Mouse (Mus musculus): ENCODE measurements around the gene Mob2. TPM values are rescaled to one million over a fixed set of nuclear protein-coding genes. Genes with fewer than 3 reads are reported as not detected.
A peak's percentile ranks its signal among the peaks of the same experiment; 100 is the strongest.

Mob2 gene
- polyA plus RNA-seq, 1 experiment from 2014 or later, result 64.4 TPM

DNA sequence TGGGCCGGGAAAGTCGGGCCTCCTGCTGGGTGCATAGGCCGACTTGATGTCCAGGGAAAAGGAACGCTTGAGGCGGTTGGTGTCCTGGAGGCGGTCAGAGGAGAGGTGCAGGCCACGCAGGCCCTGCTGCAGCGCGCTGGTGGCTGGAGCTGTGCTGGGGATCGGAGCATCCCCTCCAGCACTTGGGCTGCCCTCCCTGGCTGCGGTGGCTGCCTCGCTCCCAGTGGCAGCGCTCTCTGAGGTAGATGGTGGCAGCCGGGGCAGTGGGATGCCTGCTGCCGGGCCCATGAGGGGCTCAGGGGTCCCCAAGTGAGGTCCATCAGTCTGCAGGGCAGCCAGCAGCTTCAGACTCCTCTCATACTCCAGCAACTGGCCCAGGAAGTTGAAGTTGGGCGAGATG is 21.7 kb upstream of the Mob2 start:
- no peak overlapping the region for H3K4me3 ChIP-seq (ENCODE audit: low read length)
- H3K9me3 ChIP-seq (ENCODE audit: control insufficient read depth, low read length), result no peaks in the 10 kb centered on the region
- H3K4me1 ChIP-seq (ENCODE audit: control insufficient read depth, insufficient read depth, low read length), result peaks cover 14% of the 10 kb centered on the region
- H3K36me3 ChIP-seq (ENCODE audit: control insufficient read depth, insufficient read depth, low read length), result peaks cover 3% of the 10 kb centered on the region; the same call in 1 of the 2 replicates
- ATAC-seq, result no peak
- WGBS, result 61% methylated on average over 16 of the region's 16 CpGs
- no peak overlapping the region for H3K9ac ChIP-seq (ENCODE audit: low read depth, low read length)
- H3K4me2 ChIP-seq (ENCODE audit: low read depth, low read length), result no peak overlapping the region
- peaks cover 20% of the 10 kb centered on the region for H3K27me3 ChIP-seq (replicated peaks; ENCODE audit: control insufficient read depth, insufficient read depth, low read length)
- no peak overlapping the region for H3K27ac ChIP-seq (ENCODE audit: low read length)

DNA sequence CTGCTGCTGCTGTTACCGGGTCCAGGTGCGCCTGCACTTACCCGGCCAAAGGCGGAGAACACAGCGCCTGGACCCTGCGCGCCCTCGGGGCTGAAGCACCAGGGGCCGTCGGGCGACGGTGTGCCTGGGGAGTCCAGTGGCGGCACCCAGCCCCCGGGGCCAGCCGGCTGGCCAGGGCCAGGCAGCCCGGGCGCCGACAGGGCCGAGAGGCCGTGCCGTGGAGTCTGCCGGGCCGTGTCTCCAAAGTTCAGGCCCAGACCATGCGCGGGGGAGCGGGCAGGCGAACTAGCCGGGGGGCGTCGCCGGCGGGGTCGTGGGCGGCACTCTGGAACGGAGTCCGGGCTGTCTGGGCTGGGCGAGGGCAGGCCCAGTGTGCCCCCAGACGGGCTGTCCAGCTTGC is 21.3 kb upstream of the Mob2 start:
- peaks cover 14% of the 10 kb centered on the region for H3K4me1 ChIP-seq (ENCODE audit: control insufficient read depth, insufficient read depth, low read length)
- H3K4me2 ChIP-seq (ENCODE audit: low read depth, low read length), result no peak overlapping the region
- no peak overlapping the region for H3K27ac ChIP-seq (ENCODE audit: low read length)
- H3K4me3 ChIP-seq (ENCODE audit: low read length), result no peak overlapping the region
- peaks cover 20% of the 10 kb centered on the region for H3K27me3 ChIP-seq (replicated peaks; ENCODE audit: control insufficient read depth, insufficient read depth, low read length)
- no peaks in the 10 kb centered on the region for H3K9me3 ChIP-seq (ENCODE audit: control insufficient read depth, low read length)
- 0 out of 2 replicates have a peak overlapping the region, but pooled peaks have one; percentile 43 for H3K9ac ChIP-seq (ENCODE audit: low read depth, low read length)
- H3K36me3 ChIP-seq (ENCODE audit: control insufficient read depth, insufficient read depth, low read length), result peaks cover 3% of the 10 kb centered on the region; the same call in 1 of the 2 replicates
- WGBS, result 27% methylated on average over 38 of the region's 38 CpGs
- no peak for ATAC-seq

DNA sequence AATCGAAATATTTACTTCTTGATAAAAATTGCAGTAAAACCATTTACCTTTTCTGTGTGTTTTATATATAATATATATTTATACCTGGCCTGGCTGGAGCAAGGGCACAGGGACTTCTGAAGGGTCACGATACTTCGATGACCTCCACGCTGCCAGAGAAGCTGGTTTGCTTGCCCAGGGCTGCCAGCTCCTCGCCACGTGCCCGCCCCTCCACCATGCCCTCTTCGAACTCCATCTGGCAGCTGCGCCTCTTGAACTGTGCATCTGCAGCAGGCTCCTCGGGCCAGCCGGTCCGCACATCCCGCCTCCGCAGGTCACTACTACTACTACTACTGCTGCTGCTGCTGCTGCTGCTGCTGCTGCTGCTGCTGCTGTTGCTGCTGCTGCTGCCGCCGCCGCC is 20.9 kb upstream of the Mob2 start:
- Histone ChIP-seq H3K27ac (ENCODE audit: low read length) (no peak overlapping the region), H3K4me2 (ENCODE audit: low read depth, low read length) (no peak overlapping the region), H3K36me3 (ENCODE audit: control insufficient read depth, insufficient read depth, low read length) (peaks cover 3% of the 10 kb centered on the region; the same call in 1 of the 2 replicates), H3K4me1 (ENCODE audit: control insufficient read depth, insufficient read depth, low read length) (peaks cover 14% of the 10 kb centered on the region), H3K9ac (ENCODE audit: low read depth, low read length) (no peak overlapping the region), H3K4me3 (ENCODE audit: low read length) (no peak overlapping the region), H3K27me3 (replicated peaks; ENCODE audit: control insufficient read depth, insufficient read depth, low read length) (peaks cover 20% of the 10 kb centered on the region), H3K9me3 (ENCODE audit: control insufficient read depth, low read length) (no peaks in the 10 kb centered on the region)
- no peak for ATAC-seq
- 37% methylated on average over 17 of the region's 17 CpGs for WGBS

DNA sequence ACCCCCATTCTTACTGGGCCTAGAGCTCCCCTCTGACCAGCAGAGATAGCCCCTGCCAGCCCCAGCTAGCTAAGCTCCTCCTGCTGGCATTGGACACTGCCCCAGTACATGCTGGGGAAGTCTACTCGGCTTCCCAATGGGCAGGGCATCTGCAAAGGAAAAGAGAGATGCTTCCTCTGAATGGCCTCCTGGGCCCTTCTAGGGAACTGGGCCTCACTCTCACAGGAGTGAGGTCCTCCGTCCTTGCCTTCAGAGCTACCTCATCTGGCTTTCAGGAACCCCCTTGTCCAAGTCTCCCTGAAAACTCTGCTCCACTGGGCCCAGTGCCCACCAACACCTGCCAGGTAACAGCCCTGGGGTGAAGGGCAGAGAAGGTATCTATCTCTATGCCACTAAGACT is 20.0 kb upstream of the Mob2 start:
- no peaks in the 10 kb centered on the region for H3K9me3 ChIP-seq (ENCODE audit: control insufficient read depth, low read length)
- H3K4me2 ChIP-seq (ENCODE audit: low read depth, low read length), result no peak overlapping the region
- H3K4me3 ChIP-seq (ENCODE audit: low read length), result no peak overlapping the region
- peaks cover 14% of the 10 kb centered on the region for H3K4me1 ChIP-seq (ENCODE audit: control insufficient read depth, insufficient read depth, low read length)
- H3K27me3 ChIP-seq (replicated peaks; ENCODE audit: control insufficient read depth, insufficient read depth, low read length), result peaks cover 20% of the 10 kb centered on the region
- WGBS, result 48% methylated on average over 2 of the region's 2 CpGs
- H3K36me3 ChIP-seq (ENCODE audit: control insufficient read depth, insufficient read depth, low read length), result peaks cover 3% of the 10 kb centered on the region; the same call in 1 of the 2 replicates
- ATAC-seq, result no peak
- no peak overlapping the region for H3K27ac ChIP-seq (ENCODE audit: low read length)
- H3K9ac ChIP-seq (ENCODE audit: low read depth, low read length), result no peak overlapping the region

DNA sequence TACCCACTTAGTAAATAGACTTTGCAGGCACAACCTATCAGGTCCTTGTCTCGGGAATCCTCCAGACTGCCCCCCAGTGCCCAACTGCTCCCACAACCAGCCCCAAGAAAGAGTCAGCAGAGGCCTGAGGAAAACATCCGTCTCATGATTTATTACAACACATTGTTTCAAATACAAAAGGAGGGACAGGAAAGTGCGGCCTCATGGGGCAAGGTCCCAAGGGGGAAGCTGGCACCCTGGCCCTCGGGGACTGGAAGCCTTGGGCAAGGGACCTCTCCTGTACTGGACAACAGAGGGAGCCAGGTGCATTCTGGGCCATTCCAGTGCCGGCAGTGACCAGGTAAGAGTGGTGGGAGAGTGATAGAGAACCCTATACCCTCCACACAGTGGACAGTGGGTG is 18.5 kb upstream of the Mob2 start:
- H3K9me3 ChIP-seq (ENCODE audit: control insufficient read depth, low read length), result no peaks in the 10 kb centered on the region
- peaks cover 20% of the 10 kb centered on the region for H3K27me3 ChIP-seq (replicated peaks; ENCODE audit: control insufficient read depth, insufficient read depth, low read length)
- 58% methylated on average over 5 of the region's 5 CpGs for WGBS
- no peak overlapping the region for H3K27ac ChIP-seq (ENCODE audit: low read length)
- H3K36me3 ChIP-seq (ENCODE audit: control insufficient read depth, insufficient read depth, low read length), result peaks cover 3% of the 10 kb centered on the region; the same call in 1 of the 2 replicates
- no peak overlapping the region for H3K4me2 ChIP-seq (ENCODE audit: low read depth, low read length)
- no peak for ATAC-seq
- H3K4me3 ChIP-seq (ENCODE audit: low read length), result no peak overlapping the region
- no peak overlapping the region for H3K9ac ChIP-seq (ENCODE audit: low read depth, low read length)
- H3K4me1 ChIP-seq (ENCODE audit: control insufficient read depth, insufficient read depth, low read length), result peaks cover 10% of the 10 kb centered on the region

DNA sequence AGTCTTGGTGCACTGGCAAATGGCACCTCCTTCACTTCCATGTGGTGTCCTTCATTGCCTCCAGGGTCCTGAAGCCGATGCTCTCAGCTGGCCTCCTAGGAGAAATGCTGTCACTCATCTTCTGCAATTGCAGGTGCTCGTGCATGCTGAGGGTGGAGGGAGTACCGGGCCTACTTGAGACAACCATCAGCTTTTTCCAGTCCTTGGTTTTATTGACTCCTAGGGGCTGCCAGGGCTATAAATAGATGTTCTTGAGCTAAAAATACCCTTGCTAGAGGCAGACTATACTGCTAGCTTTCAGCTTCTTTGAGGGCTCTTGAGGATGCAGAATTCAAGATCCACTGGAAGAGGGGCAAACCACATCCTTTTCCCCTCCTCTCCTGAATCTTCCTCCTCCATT is 16.3 kb upstream of the Mob2 start:
- ATAC-seq, result no peak
- Histone ChIP-seq H3K4me3 (ENCODE audit: low read length) (no peak overlapping the region), H3K27me3 (replicated peaks; ENCODE audit: control insufficient read depth, insufficient read depth, low read length) (peaks cover 6% of the 10 kb centered on the region; the same call in 1 of the 2 replicates), H3K27ac (ENCODE audit: low read length) (no peak overlapping the region), H3K9me3 (ENCODE audit: control insufficient read depth, low read length) (no peaks in the 10 kb centered on the region), H3K9ac (ENCODE audit: low read depth, low read length) (no peak overlapping the region), H3K4me2 (ENCODE audit: low read depth, low read length) (no peak overlapping the region), H3K36me3 (ENCODE audit: control insufficient read depth, insufficient read depth, low read length) (no peaks in the 10 kb centered on the region), H3K4me1 (ENCODE audit: control insufficient read depth, insufficient read depth, low read length) (peaks cover 5% of the 10 kb centered on the region; the same call in 1 of the 2 replicates)
- 55% methylated on average over 3 of the region's 3 CpGs for WGBS

DNA sequence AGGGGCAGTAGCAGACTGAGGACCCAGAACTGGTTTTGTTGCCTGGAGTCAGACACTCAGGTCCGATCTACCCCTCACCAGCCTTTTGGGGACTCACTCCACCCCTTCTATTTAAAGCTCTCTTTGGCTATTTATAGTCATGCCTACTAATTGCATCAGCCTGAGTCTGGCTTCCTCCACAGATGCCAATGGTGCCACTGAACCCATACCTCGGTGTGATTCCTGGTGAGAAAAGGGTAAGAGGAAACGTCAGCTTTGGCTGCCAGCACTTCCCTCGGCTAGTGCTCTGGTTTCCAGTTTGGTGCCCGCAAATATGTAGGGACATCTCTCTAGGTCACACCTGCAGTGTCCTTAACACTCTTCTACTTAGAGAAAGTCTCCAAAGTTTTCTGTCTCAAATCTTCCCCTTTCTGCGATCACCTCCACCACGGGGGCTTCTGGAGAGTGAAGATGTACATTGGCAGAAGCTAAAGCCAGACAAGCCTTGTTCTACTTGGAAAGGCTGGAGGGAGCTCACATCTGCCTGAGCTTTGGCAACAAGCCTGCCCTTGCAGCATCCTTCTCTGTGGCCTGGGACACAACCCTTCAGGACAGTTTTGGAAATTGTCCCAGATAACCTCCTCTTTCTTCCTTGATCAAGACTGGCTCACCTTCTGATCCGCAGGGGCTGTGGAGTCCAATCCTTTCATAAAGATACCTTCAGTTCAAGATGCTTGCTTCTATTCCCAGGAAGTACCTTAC is 13.5 kb upstream of the Mob2 start:
- Histone ChIP-seq H3K27ac (ENCODE audit: low read length) (no peak overlapping the region), H3K36me3 (ENCODE audit: control insufficient read depth, insufficient read depth, low read length) (no peaks in the 10 kb centered on the region), H3K9ac (ENCODE audit: low read depth, low read length) (no peak overlapping the region), H3K4me1 (ENCODE audit: control insufficient read depth, insufficient read depth, low read length) (peaks cover 6% of the 10 kb centered on the region; the same call in 1 of the 2 replicates), H3K27me3 (replicated peaks; ENCODE audit: control insufficient read depth, insufficient read depth, low read length) (no peaks in the 10 kb centered on the region), H3K9me3 (ENCODE audit: control insufficient read depth, low read length) (no peaks in the 10 kb centered on the region), H3K4me2 (ENCODE audit: low read depth, low read length) (no peak overlapping the region), H3K4me3 (ENCODE audit: low read length) (no peak overlapping the region)
- no peak for ATAC-seq
- 72% methylated on average over 8 of the region's 8 CpGs for WGBS

DNA sequence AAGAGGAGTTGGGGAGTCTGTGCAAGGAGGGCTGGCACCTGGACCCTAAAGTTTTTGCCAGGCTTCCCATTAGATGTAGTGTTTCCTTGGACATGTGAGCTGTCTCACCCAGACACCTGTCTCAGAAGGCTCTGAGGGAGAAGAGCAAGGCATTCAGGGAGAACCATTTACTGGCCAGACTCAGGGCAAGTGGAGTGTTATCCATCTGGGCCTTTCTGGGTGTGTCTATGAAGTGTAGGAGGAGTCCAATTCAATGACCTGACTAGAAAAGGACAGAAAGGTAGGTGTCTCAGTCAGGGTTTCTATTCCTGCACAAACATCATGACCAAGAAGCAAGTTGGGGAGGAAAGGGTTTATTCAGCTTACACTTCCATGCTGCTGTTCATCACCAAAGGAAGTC is 10.9 kb upstream of the Mob2 start:
- Histone ChIP-seq H3K4me1 (ENCODE audit: control insufficient read depth, insufficient read depth, low read length) (peaks cover 12% of the 10 kb centered on the region), H3K27me3 (replicated peaks; ENCODE audit: control insufficient read depth, insufficient read depth, low read length) (no peaks in the 10 kb centered on the region), H3K9ac (ENCODE audit: low read depth, low read length) (no peak overlapping the region), H3K36me3 (ENCODE audit: control insufficient read depth, insufficient read depth, low read length) (no peaks in the 10 kb centered on the region), H3K4me2 (ENCODE audit: low read depth, low read length) (no peak overlapping the region), H3K27ac (ENCODE audit: low read length) (no peak overlapping the region), H3K4me3 (ENCODE audit: low read length) (no peak overlapping the region), H3K9me3 (ENCODE audit: control insufficient read depth, low read length) (no peaks in the 10 kb centered on the region)
- ATAC-seq, result no peak

DNA sequence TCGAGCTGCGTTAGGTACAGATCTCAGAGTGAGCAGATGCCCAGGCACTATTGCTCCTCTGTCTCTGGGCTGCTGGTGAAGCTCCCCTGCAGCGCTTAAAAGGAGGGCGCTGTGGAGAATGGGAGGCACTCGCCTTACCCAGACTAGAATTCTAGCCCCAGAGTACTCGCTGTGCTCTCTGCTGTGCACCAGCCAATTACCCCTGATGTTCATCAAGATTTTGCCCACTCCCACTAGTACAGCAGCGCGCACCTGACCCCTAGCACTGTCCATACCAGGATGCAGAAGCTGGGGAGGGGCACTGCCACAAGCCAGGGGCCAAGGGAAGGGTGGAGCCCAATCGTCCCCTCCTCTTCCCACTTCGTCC is 10.3 kb upstream of the Mob2 start:
- Histone ChIP-seq H3K9ac (ENCODE audit: low read depth, low read length) (no peak overlapping the region), H3K4me2 (ENCODE audit: low read depth, low read length) (peak overlapping the region; percentile 30; the same call in 1 of the 2 replicates), H3K4me1 (ENCODE audit: control insufficient read depth, insufficient read depth, low read length) (peaks cover 12% of the 10 kb centered on the region), H3K27ac (ENCODE audit: low read length) (no peak overlapping the region), H3K4me3 (ENCODE audit: low read length) (no peak overlapping the region; the same call in 1 of the 2 replicates), H3K27me3 (replicated peaks; ENCODE audit: control insufficient read depth, insufficient read depth, low read length) (no peaks in the 10 kb centered on the region), H3K36me3 (ENCODE audit: control insufficient read depth, insufficient read depth, low read length) (no peaks in the 10 kb centered on the region), H3K9me3 (ENCODE audit: control insufficient read depth, low read length) (no peaks in the 10 kb centered on the region)
- 9% methylated on average over 10 of the region's 10 CpGs for WGBS
- ATAC-seq, result no peak; the same call in 1 of the 2 replicates

Data from intestine, embryonic 16.5 days (tissue).